Mouse (Mus musculus) brown adipose tissue, adult 24 weeks (tissue): ENCODE data around the gene Gjb5. TPM values are rescaled to one million over a fixed set of nuclear protein-coding genes. Genes with fewer than 3 reads are reported as not detected.
A peak's percentile ranks its signal among the peaks of the same experiment; 100 is the strongest.

Experiments
- H3K27ac ChIP-seq: fragments of 200-500 bp; replicated peaks from 2 replicates; pipeline ENCODE4 v1.5.1; 2012; ENCODE audit warnings: low read depth, mild to moderate bottlenecking, low read length
- H3K4me1 ChIP-seq: fragments of 200-500 bp; 2 replicates; pipeline ENCODE4 v1.6.1; 2012; ENCODE audit warnings: low read length, mixed read lengths; ENCODE audit not compliant: control insufficient read depth, insufficient read depth, insufficient read length
- H3K4me3 ChIP-seq: fragments of 200-500 bp; 2 replicates; pipeline ENCODE4 v1.5.1; 2012; ENCODE audit warnings: low read depth, mild to moderate bottlenecking, low read length, moderate library complexity; ENCODE audit not compliant: insufficient read depth
- polyA plus RNA-seq: library from polyadenylated mRNA; stranded (reverse); fragments of >200 nt; gene quantifications from 2 replicates; pipeline ENCODE4 v1.2.4, GENCODE M21; 2012; ENCODE audit not compliant: missing spikeins, insufficient read depth, insufficient read length

Gene Gjb5
- polyA plus RNA-seq, 1 experiment = not detected

GRCm38 (mm10) chr4:127329046-127329445, 28.9 kb downstream of the Gjb5 start:
- Histone ChIP-seq H3K27ac (no peak overlapping the region), H3K4me3 (no peak overlapping the region), H3K4me1 (no peaks in the 10 kb centered on the region)

GRCm38 (mm10) chr4:127328378-127328777, 29.6 kb downstream of the Gjb5 start:
- H3K27ac ChIP-seq = no peak overlapping the region
- no peak overlapping the region for H3K4me3 ChIP-seq

GRCm38 (mm10) chr4:127327749-127328148, 30.2 kb downstream of the Gjb5 start:
- no peak overlapping the region for H3K27ac ChIP-seq
- H3K4me1 ChIP-seq = no peaks in the 10 kb centered on the region
- no peak overlapping the region for H3K4me3 ChIP-seq

More at GRCm38 (mm10) chr4:127328378-127328777, 29.6 kb downstream of the Gjb5 start:
- no peaks in the 10 kb centered on the region for H3K4me1 ChIP-seq

GRCm38 (mm10) chr4:127327258-127327657, 30.7 kb downstream of the Gjb5 start:
- H3K27ac ChIP-seq = no peak overlapping the region
- no peaks in the 10 kb centered on the region for H3K4me1 ChIP-seq

GRCm38 (mm10) chr4:127325276-127325675, 32.7 kb downstream of the Gjb5 start:
- no peak overlapping the region for H3K4me3 ChIP-seq
- no peak overlapping the region for H3K27ac ChIP-seq
- no peaks in the 10 kb centered on the region for H3K4me1 ChIP-seq

More at GRCm38 (mm10) chr4:127327258-127327657, 30.7 kb downstream of the Gjb5 start:
- no peak overlapping the region for H3K4me3 ChIP-seq

GRCm38 (mm10) chr4:127324759-127325158, 33.2 kb downstream of the Gjb5 start:
- Histone ChIP-seq H3K4me1 (no peaks in the 10 kb centered on the region), H3K27ac (no peak overlapping the region), H3K4me3 (no peak overlapping the region)

- no peak overlapping the region for H3K27ac ChIP-seq
- H3K4me3 ChIP-seq = no peak overlapping the region
- no peaks in the 10 kb centered on the region for H3K4me1 ChIP-seq
Measured at GRCm38 (mm10) chr4:127324296-127324695, 33.7 kb downstream of the Gjb5 start.

- no peak overlapping the region for H3K27ac ChIP-seq
- no peaks in the 10 kb centered on the region for H3K4me1 ChIP-seq
- H3K4me3 ChIP-seq = no peak overlapping the region
Measured at GRCm38 (mm10) chr4:127323651-127324050, 34.3 kb downstream of the Gjb5 start.

- H3K27ac ChIP-seq = no peak overlapping the region
- no peaks in the 10 kb centered on the region for H3K4me1 ChIP-seq
- no peak overlapping the region for H3K4me3 ChIP-seq
Measured at GRCm38 (mm10) chr4:127319613-127320012, 38.4 kb downstream of the Gjb5 start.

GRCm38 (mm10) chr4:127317143-127317542, 40.8 kb downstream of the Gjb5 start:
- H3K4me3 ChIP-seq = no peak overlapping the region
- no peaks in the 10 kb centered on the region for H3K4me1 ChIP-seq
- H3K27ac ChIP-seq = no peak overlapping the region

- Histone ChIP-seq H3K27ac (peak overlapping the region; percentile 62), H3K4me3 (no peak overlapping the region), H3K4me1 (no peaks in the 10 kb centered on the region)
Measured at GRCm38 (mm10) chr4:127315753-127316152, 42.2 kb downstream of the Gjb5 start.

- Histone ChIP-seq H3K4me1 (no peaks in the 10 kb centered on the region), H3K4me3 (no peak overlapping the region), H3K27ac (peak overlapping the region; percentile 63)
Measured at GRCm38 (mm10) chr4:127314585-127314984, 43.4 kb downstream of the Gjb5 start.

GRCm38 (mm10) chr4:127313861-127314260, 44.1 kb downstream of the Gjb5 start, which contains the start of gene Gja4:
Gja4 (minus strand) TSS chr4:127314039.
- Histone ChIP-seq H3K4me1 (no peaks in the 10 kb centered on the region), H3K27ac (peak within 1 kb of the TSS; percentile 63), H3K4me3 (peak within 1 kb of the TSS; percentile 70)

GRCm38 (mm10) chr4:127312349-127312748, 45.6 kb downstream of the Gjb5 start:
- peak overlapping the region; percentile 70 for H3K4me3 ChIP-seq
- H3K27ac ChIP-seq = 0 out of 2 replicates have a peak overlapping the region, but pooled peaks have one; percentile 12
- no peaks in the 10 kb centered on the region for H3K4me1 ChIP-seq

GRCm38 (mm10) chr4:127311561-127311960, 46.4 kb downstream of the Gjb5 start:
- Histone ChIP-seq H3K4me3 (peak overlapping the region; percentile 70), H3K4me1 (no peaks in the 10 kb centered on the region), H3K27ac (0 out of 2 replicates have a peak overlapping the region, but pooled peaks have one; percentile 4)

- no peak overlapping the region for H3K27ac ChIP-seq
- no peak overlapping the region for H3K4me3 ChIP-seq
- H3K4me1 ChIP-seq = no peaks in the 10 kb centered on the region; the same call in 1 of the 2 replicates
Measured at GRCm38 (mm10) chr4:127306915-127307314, 51.1 kb downstream of the Gjb5 start.
